Mouse (Mus musculus): ENCODE measurements around the gene AC141477.1.

The AC141477.1 gene

DNA sequence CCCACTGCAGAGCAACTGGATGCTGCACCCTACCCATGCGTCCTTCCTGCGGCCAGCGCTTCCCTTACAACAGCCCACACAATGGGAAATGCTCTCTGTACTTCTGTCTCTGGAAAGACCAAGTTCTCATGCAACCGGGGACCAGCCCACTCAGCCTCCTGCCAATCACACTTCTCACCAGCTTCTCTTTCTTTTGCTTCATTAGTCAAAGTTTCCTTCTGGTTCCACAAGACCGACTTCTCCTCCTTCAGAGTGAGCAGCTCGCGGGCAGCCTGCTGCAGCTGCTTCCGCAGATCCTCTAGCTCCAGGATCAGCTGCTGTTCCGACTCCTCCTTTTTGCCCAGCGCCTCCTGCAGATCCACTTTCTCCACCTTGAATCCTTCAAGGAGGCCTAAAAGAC lies 31.7 kb downstream of the AC141477.1 start:
- DNase-seq (ENCODE audit: low read depth, low spot score), result no peak

DNA sequence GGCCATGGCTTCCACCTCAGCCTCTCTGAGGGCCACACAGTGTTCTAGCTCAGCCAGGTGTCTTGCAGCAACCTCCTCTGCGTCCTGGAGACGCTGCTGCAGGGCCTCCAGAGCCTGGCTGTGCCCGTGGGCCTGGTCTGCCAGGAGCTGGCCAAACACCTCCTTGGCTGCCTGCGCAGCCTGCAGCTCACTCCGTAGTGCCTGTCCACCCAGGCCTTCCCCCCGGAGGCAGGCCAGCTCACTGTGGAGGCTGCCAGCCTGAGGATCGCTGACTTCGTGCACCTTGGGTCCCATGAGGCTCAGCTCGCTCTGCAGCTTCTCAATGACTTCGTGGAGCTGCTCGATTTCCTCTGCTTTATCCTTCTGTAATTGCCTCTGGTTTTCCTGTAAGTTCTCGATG lies 47.6 kb downstream of the AC141477.1 start:
- peak; percentile 68 for DNase-seq (ENCODE audit: low read depth, low spot score)

DNA sequence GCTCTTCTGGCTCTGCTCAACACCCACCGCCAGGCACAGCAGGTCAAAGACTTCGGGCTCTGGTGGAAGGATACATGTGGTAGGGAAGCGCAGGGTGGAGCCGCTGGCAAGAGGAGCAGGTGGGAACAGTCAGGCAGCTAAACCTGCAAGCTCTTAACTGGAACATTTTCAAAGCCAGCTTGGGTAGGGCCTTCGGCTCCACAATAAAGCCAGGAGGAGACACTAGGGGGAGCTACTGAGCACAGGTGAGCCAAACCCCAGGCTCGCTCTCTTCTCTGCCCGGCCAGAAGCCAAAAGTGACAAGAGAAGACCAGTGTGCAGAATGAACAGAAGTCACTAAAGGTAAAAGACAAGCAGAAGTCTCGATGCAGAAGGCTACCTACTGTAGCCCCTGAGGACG lies 48.5 kb downstream of the AC141477.1 start:
- DNase-seq (ENCODE audit: low read depth, low spot score), result peak; percentile 40

DNA sequence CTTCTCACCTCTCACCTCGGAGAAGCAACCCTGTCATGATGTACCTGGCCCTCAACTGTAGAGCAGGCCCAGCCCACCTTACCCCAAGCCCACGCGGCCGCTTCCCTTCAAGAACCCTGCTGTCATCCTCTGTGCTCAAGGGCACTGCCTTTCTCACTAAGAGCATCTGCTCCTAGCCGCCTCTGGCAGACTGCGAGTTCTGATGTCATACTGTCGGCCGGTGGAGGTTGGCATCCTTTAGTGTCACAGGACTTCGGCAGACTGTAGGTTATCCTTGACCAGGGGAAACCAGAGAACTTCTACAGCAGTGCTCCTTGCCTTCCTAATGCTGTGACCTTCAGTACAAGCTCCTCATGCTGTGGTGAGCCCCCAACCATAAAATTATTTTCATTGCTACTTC lies 49.1 kb downstream of the AC141477.1 start:
- DNase-seq (ENCODE audit: low read depth, low spot score), result peak; percentile 30

All from skeletal muscle tissue, adult 2 months (tissue).